Mouse (Mus musculus) intestine, postnatal 0 days (tissue): ENCODE measurements around the gene Akap7. TPM values are rescaled to one million over a fixed set of nuclear protein-coding genes. Genes with fewer than 3 reads are reported as not detected.

Experiments
- ATAC-seq: fragments of 200-750 bp; cut with Nextera tagmentation; 2 replicates; pipeline ENCODE4 v1.8.0; 2017; ENCODE audit warnings: mild to moderate bottlenecking, moderate TSS enrichment, moderate library complexity
- H3K27ac ChIP-seq: fragments of 300-500 bp; sonication (generic); 2 replicates; pipeline ENCODE4 v1.5.1; 2014; ENCODE audit warnings: mild to moderate bottlenecking, low read depth, low read length, moderate library complexity
- H3K27me3 ChIP-seq: fragments of 300-500 bp; sonication (generic); replicated peaks from 2 replicates; pipeline ENCODE4 v1.6.1; 2014; ENCODE audit warnings: low read length, mixed read lengths; ENCODE audit not compliant: control insufficient read depth, insufficient read depth
- H3K36me3 ChIP-seq: fragments of 300-500 bp; sonication (generic); 2 replicates; pipeline ENCODE4 v1.6.1; 2014; ENCODE audit warnings: mild to moderate bottlenecking, moderate library complexity; ENCODE audit not compliant: control insufficient read depth, insufficient read depth
- H3K4me1 ChIP-seq: fragments of 300-500 bp; sonication (generic); replicated peaks from 2 replicates; pipeline ENCODE4 v1.6.1; 2014; ENCODE audit warnings: antibody characterized with exemption, low read length, mixed read lengths; ENCODE audit not compliant: control insufficient read depth, insufficient read depth
- H3K4me2 ChIP-seq: fragments of 300-500 bp; sonication (generic); replicated peaks from 2 replicates; pipeline ENCODE4 v1.6.1; 2014; ENCODE audit warnings: low read depth, mild to moderate bottlenecking, moderate library complexity
- H3K4me3 ChIP-seq: fragments of 300-500 bp; sonication (generic); 2 replicates; pipeline ENCODE4 v1.5.1; 2014; ENCODE audit warnings: low read depth, low read length
- H3K9ac ChIP-seq: fragments of 300-500 bp; sonication (generic); 2 replicates; pipeline ENCODE4 v1.6.1; 2014; ENCODE audit warnings: mild to moderate bottlenecking, low read depth, low read length
- H3K9me3 ChIP-seq: fragments of 300-500 bp; sonication (generic); 2 replicates; pipeline ENCODE4 v1.6.1; 2016; ENCODE audit warnings: mixed run types; ENCODE audit not compliant: control insufficient read depth
- CTCF ChIP-seq: sonication (generic); IDR thresholded peaks from 2 replicates; pipeline ENCODE4 v1.5.1; 2016; ENCODE audit warnings: low read depth, mild to moderate bottlenecking, control low read depth, antibody characterized with exemption, moderate library complexity
- WGBS: fragments of 180-500 bp; shearing (Covaris S2); extraction: QIAGEN DNeasy Blood & Tissue Kit; methylation state at CpG from one replicate; pipeline ENCODE4 v1.1.7; 2014; 5-methylcytosine and 5-hydroxymethylcytosine counted together
- polyA plus RNA-seq: library from polyadenylated mRNA; unstranded; fragments of >200 nt; fragmentation: Nextera tagmentation; extraction: Ambion mirVana; gene quantifications from 2 replicates; pipeline ENCODE4 v1.2.1, GENCODE M21; 2015

Akap7 gene
- polyA plus RNA-seq, result 42.3 and 51.6 TPM in 2 replicates

DNA sequence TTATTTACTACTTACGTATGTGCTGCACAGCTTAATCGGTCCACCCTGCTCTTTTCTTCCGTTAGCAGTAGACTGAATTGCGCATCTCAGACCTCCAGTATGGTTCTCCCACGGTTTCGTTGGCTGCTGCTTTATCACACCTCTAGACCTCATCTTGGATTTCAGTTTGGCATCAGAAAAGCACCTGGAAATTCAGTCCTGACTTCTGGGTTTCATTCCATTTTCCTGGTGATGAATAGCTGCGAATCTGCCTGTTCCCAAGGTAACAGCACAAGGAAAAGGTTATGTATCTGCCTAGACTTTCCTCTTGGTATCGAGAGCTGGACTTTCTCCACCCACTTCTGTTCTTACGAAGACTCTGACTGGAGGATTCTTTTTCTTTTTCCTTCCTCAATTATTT lies at the start of gene Akap7:
Gene Akap7, minus strand, starts transcription at position 101 of the 400 bp plus-strand sequence.
- 93% methylated on average over 9 of the region's 9 CpGs for WGBS
- Histone ChIP-seq H3K9ac (no peak within 1 kb of the TSS), H3K4me1 (no peaks in the 10 kb centered on the region), H3K27ac (no peak within 1 kb of the TSS), H3K27me3 (no peaks in the 10 kb centered on the region), H3K9me3 (no peaks in the 10 kb centered on the region), H3K4me3 (no peak within 1 kb of the TSS), H3K4me2 (no peak within 1 kb of the TSS), H3K36me3 (no peaks in the 10 kb centered on the region)
- ATAC-seq, result no peak
- TF ChIP-seq CTCF, result no peak

DNA sequence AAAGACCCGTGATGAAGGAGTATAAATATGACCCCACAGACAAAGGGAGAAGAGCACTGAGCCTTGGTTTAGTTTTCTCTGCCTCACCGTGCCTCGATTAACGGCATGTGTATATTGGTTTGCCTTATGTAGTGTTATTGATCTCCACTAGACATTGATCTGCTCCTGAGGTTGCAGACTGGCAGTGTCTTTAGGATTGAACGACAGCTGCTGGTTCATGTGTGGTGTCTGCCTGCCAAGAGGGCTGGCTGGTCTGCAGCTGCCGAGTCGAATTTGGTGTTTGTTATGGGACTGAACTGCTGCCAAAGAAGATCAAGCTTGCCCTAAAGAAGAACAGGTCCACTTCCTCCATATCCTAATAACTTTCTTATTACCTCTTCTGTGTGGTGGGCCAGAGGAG lies 46.7 kb upstream of the Akap7 start:
- H3K27me3 ChIP-seq, result no peaks in the 10 kb centered on the region
- WGBS, result 84% methylated on average over 7 of the region's 7 CpGs
- H3K27ac ChIP-seq, result no peak overlapping the region
- H3K36me3 ChIP-seq, result no peaks in the 10 kb centered on the region
- no peaks in the 10 kb centered on the region for H3K4me1 ChIP-seq
- H3K9me3 ChIP-seq, result no peaks in the 10 kb centered on the region
- no peak for ATAC-seq
- H3K9ac ChIP-seq, result no peak overlapping the region
- H3K4me2 ChIP-seq, result no peak overlapping the region
- no peak overlapping the region for H3K4me3 ChIP-seq
- no peak for TF ChIP-seq CTCF

- H3K9ac ChIP-seq, result no peak overlapping the region
- no peaks in the 10 kb centered on the region for H3K4me1 ChIP-seq
- no peaks in the 10 kb centered on the region for H3K27me3 ChIP-seq
- H3K9me3 ChIP-seq, result no peaks in the 10 kb centered on the region
- H3K36me3 ChIP-seq, result no peaks in the 10 kb centered on the region
- ATAC-seq, result no peak
- H3K4me2 ChIP-seq, result no peak overlapping the region
- H3K4me3 ChIP-seq, result no peak overlapping the region
- WGBS, result 100% methylated on average over 3 of the region's 3 CpGs
- no peak for TF ChIP-seq CTCF
- no peak overlapping the region for H3K27ac ChIP-seq
Measured at GRCm38 (mm10) chr10:25353941-25354340, 46.3 kb upstream of the Akap7 start.

DNA sequence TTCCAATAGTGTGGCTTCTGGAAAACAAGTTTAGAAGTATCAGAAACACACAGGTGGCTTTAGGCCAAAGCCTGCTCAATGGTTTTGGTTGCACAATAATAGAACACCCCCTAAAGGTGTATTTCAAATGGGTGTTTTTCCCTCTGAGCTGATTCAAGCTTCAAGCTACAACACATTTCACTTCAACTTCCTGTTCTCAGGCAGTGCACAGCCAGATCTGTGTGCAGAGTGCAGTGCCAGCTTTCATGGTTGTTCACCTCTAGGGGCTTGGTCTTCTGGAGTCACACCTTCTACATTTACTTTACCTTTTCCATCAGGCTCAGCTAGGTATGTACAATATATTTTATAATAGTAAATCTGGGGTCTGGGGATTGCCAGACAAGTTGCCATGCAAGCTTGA lies 35.1 kb upstream of the Akap7 start:
- H3K4me2 ChIP-seq, result no peak overlapping the region
- H3K9me3 ChIP-seq, result no peaks in the 10 kb centered on the region
- H3K4me3 ChIP-seq, result no peak overlapping the region
- no peaks in the 10 kb centered on the region for H3K36me3 ChIP-seq
- TF ChIP-seq CTCF, result no peak
- no peak overlapping the region for H3K9ac ChIP-seq
- no peaks in the 10 kb centered on the region for H3K27me3 ChIP-seq
- no peaks in the 10 kb centered on the region for H3K4me1 ChIP-seq
- H3K27ac ChIP-seq, result no peak overlapping the region
- ATAC-seq, result no peak

DNA sequence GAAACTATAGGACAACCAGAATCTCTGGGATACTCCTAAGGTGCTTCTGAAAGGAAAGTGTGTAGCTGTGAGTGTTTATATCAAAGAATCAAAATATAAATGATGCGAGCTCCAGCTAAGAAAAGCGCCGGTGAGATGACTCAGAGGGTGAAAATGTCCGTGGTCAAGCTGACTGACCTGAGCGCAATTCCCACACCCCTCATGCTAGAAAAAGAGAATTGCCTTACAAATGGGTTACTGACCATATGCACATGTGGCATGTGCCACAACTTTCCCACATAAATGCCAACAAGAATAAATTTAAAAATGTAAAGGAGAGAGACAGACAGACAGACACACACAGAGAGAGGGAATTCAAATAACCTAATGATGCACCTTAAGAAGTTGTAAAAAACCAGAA lies 33.0 kb upstream of the Akap7 start:
- TF ChIP-seq CTCF, result no peak
- Histone ChIP-seq H3K36me3 (no peaks in the 10 kb centered on the region), H3K4me2 (no peak overlapping the region), H3K27ac (no peak overlapping the region), H3K4me1 (no peaks in the 10 kb centered on the region), H3K9ac (no peak overlapping the region), H3K27me3 (no peaks in the 10 kb centered on the region), H3K4me3 (no peak overlapping the region), H3K9me3 (no peaks in the 10 kb centered on the region)
- WGBS, result 94% methylated on average over 5 of the region's 5 CpGs
- no peak for ATAC-seq

GRCm38 (mm10) chr10:25333390-25334079 lies 25.9 kb upstream of the Akap7 start:
- H3K36me3 ChIP-seq, result no peaks in the 10 kb centered on the region
- H3K4me1 ChIP-seq, result no peaks in the 10 kb centered on the region
- H3K9ac ChIP-seq, result no peak overlapping the region
- H3K27ac ChIP-seq, result no peak overlapping the region
- no peaks in the 10 kb centered on the region for H3K27me3 ChIP-seq
- no peak overlapping the region for H3K4me3 ChIP-seq
- ATAC-seq, result no peak
- no peak overlapping the region for H3K4me2 ChIP-seq
- TF ChIP-seq CTCF, result no peak
- H3K9me3 ChIP-seq, result no peaks in the 10 kb centered on the region
- WGBS, result 50% methylated on average over 4 of the region's 4 CpGs
